Mouse (Mus musculus) embryonic stem cell, embryonic (primary cell): Measurements from ENCODE around the gene Il11ra1.
"Not testable (repeated sequence)": the region's sequence is repeated elsewhere in the genome, so short reads cannot be mapped to it uniquely, and the experiment has no call there.

Experiments used
- CTCF ChIA-PET, 4 experiments: fragments of 300-600 bp in 2 of 4; fragments of 350-600 bp in 2 of 4; sonication (Branson Sonifier 250); formaldehyde crosslinking; loops; one replicate each; lab custom pipeline; 2022; ENCODE audit warnings: inconsistent platforms in 2 of 4; lab: Charles Lee
- POLR2A ChIA-PET, 4 experiments: fragments of 300-600 bp in 2 of 4; fragments of 350-600 bp in 2 of 4; sonication (Branson Sonifier 250); formaldehyde crosslinking; loops; one replicate each; lab custom pipeline; 2022; ENCODE audit warnings: antibody characterized with exemption in 4 of 4, inconsistent platforms in 1 of 4; lab: Charles Lee

Il11ra1 gene

GRCm38 (mm10) chr4:41754797-41755337 is 55.1 kb downstream of the Il11ra1 start, which contains the start of gene Galt:
Galt (plus strand) TSS chr4:41755228.
- POLR2A ChIA-PET: interaction anchor here in 3 of 4 experiments (0.6 to 5.8 kb wide), 14 partner anchors 9 to 345 kb away, joined by 3 to 37 read pairs (median 4); partner anchors contain the start of genes Arid3c (in 1 of the 3), Fam219a (in 1 of the 3) and Rpp25l (in 1 of the 3)
- CTCF ChIA-PET: interaction anchor here in 3 of 4 experiments (1.0 to 2.0 kb wide), 8 partner anchors 14 to 185 kb away, joined by 3 to 8 read pairs (median 4); partner anchors contain the start of genes Dnaic1 (in 1 of the 3) and Fam219a (in 1 of the 3)

DNA sequence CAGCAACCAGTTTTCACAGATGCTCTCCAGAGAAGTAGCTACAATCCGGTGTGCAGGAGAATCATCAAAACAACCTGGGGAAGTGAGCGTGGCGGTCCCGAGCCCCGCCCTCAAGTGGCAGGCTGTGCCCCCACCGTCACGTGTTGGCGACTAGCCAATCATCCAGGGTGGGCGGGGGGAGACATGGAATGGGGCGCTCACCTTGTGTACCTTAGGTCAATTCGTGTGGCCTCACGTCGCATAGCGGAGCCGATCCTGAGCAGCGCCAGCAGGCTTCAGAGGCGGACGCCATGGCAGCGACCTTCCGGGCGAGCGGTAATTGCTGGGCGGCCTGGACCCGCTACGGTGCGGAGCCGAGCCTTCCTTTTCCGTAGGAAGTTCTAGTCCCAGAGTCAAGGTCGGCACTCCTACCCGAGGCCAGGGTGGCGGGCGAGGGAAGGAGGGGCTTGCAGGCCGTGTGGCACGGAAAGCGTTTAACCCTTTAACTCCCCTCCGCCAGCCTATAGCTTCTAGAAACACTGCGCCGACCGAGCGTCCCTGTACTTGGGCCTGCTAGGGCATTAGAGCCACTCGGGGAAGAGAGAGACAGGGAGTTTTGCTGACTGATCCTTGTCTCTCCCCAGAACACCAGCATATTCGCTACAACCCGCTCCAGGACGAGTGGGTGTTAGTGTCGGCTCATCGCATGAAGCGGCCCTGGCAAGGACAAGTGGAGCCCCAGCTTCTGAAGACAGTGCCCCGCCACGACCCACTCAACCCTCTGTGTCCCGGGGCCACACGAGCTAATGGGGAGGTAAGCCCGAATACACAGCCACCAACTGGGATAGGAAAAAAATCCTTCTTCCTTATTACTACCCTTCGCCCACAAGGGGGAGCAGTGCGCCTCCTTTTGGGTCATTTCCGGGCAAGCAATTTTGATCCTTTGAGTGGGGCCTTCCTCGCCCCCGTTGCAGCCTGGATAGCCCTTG is 55.8 kb downstream of the Il11ra1 start, which contains the start of gene Sigmar1:
Gene Sigmar1, minus strand, starts transcription at position 820 of the 968 bp plus-strand sequence.
- CTCF ChIA-PET: interaction anchor here in 3 of 4 experiments (0.5 to 2.0 kb wide), 9 partner anchors 14 to 627 kb away, joined by 3 to 6 read pairs (median 4); partner anchors contain the start of genes Dnaic1 (in 1 of the 3) and Fam219a (in 1 of the 3)
- POLR2A ChIA-PET: interaction anchor here in 3 of 4 experiments (0.6 to 5.8 kb wide), 18 partner anchors 9 to 1195 kb away, joined by 3 to 37 read pairs (median 4); partner anchors contain the start of genes Fam219a (in 2 of the 3), Arid3c (in 1 of the 3), Dnaic1 (in 1 of the 3) and Rpp25l (in 1 of the 3)

- ChIA-PET CTCF (interaction anchor here in 3 of 4 experiments (0.5 to 2.0 kb wide), 4 partner anchors 15 to 235 kb away, joined by 4 to 6 read pairs (median 5); no protein-coding TSS in a partner anchor), POLR2A (interaction anchor here in 3 of 4 experiments (0.6 to 5.8 kb wide), 6 partner anchors 14 to 258 kb away, joined by 3 to 37 read pairs (median 7); partner anchors contain the start of gene Rpp25l (in 1 of the 3))
These were observed 56.7 kb downstream of the Il11ra1 start for GRCm38 (mm10) chr4:41756440-41756839.

DNA sequence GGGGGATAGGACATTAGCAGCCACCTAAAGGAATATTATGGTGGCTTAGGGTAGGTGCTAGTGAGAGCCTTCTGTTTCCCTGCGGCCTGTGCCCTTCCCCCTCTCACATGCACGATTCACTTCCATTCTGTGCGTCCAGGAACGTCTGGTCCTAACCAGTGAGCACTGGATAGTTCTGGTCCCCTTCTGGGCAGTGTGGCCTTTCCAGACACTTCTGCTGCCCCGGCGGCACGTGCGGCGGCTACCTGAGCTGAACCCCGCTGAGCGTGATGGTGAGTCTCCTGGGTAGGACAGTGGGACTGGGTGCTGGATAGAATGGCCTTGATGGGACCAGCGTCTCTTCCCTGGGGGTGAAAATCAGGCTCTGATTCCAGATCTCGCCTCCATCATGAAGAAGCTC is 57.5 kb downstream of the Il11ra1 start:
- CTCF ChIA-PET: interaction anchor here in 1 of 4 experiments (1.3 to 1.9 kb wide), 2 partner anchors 16 to 254 kb away, joined by 3 to 5 read pairs; partner anchors contain the start of gene AI464131
- POLR2A ChIA-PET: interaction anchor here in 3 of 4 experiments (0.6 to 5.8 kb wide), 4 partner anchors 16 to 253 kb away, joined by 3 to 37 read pairs (median 5); no protein-coding TSS in a partner anchor

- POLR2A ChIA-PET: interaction anchor here in 2 of 4 experiments (1.3 to 5.8 kb wide), 3 partner anchors 16 to 19 kb away, joined by 5 to 37 read pairs (median 5); no protein-coding TSS in a partner anchor
- CTCF ChIA-PET: interaction anchor here in 1 of 4 experiments (1.3 to 1.9 kb wide), 2 partner anchors 16 to 255 kb away, joined by 3 to 5 read pairs; partner anchors contain the start of gene AI464131
These were observed 58.2 kb downstream of the Il11ra1 start for GRCm38 (mm10) chr4:41758021-41758420.

DNA sequence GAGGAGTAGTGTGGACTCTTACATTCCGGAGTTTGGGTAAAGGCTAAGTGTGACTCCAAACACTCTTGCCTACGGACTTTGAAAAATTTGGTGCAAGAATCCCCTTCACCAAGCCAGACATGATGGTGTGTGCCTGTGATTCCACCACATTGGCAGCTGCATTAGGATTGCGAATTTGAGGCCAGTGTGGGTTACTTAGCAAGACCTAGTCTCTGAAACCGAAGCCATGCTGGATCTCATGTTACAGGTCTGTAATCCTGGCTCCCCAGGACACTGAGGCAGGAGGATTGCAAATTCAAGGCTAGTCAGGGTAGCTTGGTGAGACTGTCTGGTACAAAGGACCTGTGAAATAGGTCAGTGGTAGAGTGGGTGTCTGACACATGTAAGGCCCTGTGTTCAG is 58.9 kb downstream of the Il11ra1 start:
- POLR2A ChIA-PET: interaction anchor here in 1 of 4 experiments (1.9 kb wide), 1 partner anchor 17 kb away, joined by 5 read pairs; no protein-coding TSS in a partner anchor
- CTCF ChIA-PET: no interaction called here

GRCm38 (mm10) chr4:41759206-41759605 is 59.4 kb downstream of the Il11ra1 start:
- ChIA-PET CTCF (no interaction called here), POLR2A (interaction anchor here in 1 of 4 experiments (1.9 kb wide), 1 partner anchor 17 kb away, joined by 5 read pairs; no protein-coding TSS in a partner anchor)

- ChIA-PET POLR2A (no interaction called here), CTCF (no interaction called here)
These were observed 60.0 kb downstream of the Il11ra1 start for GRCm38 (mm10) chr4:41759656-41760287.

- CTCF ChIA-PET: no interaction called here
- POLR2A ChIA-PET: no interaction called here
These were observed 60.5 kb downstream of the Il11ra1 start for GRCm38 (mm10) chr4:41760288-41760721.

DNA sequence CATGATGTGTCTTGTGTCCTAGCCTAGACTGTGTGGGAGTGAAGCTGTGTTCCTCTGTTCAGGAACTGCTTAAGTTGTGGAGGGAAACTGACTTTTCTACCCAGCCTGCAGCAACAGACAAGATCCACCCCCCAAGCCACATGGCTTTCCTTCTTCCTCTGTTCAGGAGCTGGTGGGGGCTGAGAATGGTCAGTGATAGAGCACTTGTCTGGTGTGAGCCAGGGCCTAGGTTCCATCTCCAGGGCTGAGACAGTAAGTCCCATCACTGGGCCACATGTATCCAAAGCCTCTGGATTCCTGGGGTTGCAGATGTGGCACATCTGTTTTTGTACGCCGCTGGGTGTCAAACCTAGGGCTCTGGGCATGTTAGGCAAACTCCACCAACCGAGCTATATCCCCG is 61.1 kb downstream of the Il11ra1 start:
- POLR2A ChIA-PET: no interaction called here
- CTCF ChIA-PET: no interaction called here

GRCm38 (mm10) chr4:41761680-41762079 is 61.9 kb downstream of the Il11ra1 start:
- ChIA-PET POLR2A (interaction anchor here in 1 of 4 experiments (0.6 kb wide), 1 partner anchor 95 kb away, joined by 4 read pairs; no protein-coding TSS in a partner anchor), CTCF (no interaction called here)

DNA sequence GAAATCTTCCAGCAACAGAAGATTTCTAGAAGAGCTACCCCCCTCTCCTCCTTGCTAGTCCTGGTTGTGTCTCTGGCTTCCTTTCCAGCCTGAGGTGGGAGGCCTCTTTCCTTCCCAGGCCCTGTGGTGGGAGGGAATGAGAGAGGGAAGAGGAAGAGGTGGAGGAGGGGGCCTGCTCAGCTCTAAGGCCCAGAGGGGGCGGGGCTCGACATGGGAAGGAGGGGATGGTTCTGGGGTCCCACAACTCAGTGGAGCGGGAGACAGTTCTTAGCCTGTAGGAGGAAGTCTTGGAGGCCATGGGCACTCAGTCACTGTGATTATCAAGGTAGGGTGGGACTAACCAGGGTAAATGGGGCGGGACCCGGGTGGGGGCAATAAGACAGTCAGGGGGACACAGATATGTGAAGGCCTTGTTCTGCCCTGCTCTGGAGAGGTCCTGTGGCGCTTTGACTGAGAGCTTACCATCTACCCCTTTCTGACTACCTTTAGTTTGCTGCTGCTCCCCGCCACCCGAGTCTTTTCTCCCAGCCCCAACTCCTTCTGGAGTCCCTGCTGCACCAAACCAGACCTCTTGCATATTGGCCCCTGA is 62.4 kb downstream of the Il11ra1 start:
- CTCF ChIA-PET: no interaction called here
- POLR2A ChIA-PET: no interaction called here

DNA sequence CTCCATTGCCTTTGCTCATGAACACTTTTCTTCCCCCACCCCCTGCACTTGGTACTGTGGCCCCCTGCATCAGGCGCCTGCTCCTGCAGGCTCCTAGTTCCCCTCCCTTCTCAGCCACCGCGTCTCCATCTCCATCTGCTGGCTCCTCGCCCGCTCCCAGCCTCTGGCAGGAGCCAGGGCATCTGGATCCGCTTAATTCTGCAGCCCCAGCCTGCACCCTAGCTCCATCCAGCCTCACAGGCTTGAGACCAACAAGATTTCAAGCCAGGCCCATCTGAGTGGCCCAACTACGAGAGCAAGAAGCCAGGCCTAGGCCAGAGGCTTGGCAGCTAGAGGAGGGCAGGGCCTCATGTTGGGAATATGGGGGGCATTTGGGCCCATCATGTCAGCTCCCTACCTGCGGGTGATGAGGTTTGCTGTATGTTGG is 62.9 kb downstream of the Il11ra1 start:
- POLR2A ChIA-PET: not testable (repeated sequence)

GRCm38 (mm10) chr4:41763176-41763575 is 63.4 kb downstream of the Il11ra1 start:
- CTCF ChIA-PET, POLR2A ChIA-PET: not testable (repeated sequence)

More for the DNA sequence above, 62.9 kb downstream of the Il11ra1 start:
- CTCF ChIA-PET: not testable (repeated sequence)

GRCm38 (mm10) chr4:41767301-41767700 is 67.5 kb downstream of the Il11ra1 start:
- CTCF ChIA-PET, POLR2A ChIA-PET: not testable (repeated sequence)

DNA sequence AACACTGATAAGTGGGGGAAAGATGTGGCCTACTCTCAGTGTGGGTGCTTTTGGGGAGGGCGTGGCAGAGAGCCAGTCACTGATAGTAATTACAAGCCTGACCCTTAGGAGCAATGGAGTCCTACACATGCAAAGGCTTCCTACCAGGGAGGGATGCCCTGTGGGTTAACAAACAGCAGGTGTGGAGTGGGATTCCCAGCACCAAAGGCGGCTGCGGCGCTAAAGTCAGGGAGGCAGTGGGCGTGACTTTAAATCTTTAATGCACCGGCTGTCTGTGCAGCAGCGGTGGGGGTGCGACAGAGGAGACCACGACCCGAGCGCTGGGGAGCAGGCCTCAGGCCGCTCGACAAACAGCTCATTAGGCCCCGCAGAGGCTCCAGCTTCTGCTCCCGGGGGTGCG is 73.2 kb downstream of the Il11ra1 start:
- CTCF ChIA-PET, POLR2A ChIA-PET: not testable (repeated sequence)

DNA sequence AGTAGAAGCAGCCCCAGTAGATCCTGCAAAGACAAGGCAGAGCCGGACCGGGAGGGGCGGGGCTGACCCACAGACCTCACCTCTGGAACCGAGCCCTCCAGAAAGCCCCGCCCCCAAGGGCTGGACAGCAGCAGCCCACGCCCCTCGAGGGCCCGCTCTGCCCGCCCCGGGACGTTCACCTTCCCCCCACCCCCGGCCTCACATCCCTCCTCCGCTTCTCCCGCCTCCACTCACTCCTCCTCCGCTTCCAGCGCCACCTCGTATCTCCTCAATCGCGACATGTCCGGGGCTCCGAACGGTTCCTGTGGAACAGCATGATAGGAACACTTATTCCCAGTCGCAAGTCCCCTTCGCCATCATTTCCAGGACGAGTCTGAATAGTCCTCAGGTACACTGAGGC is 73.7 kb downstream of the Il11ra1 start:
- POLR2A ChIA-PET: not testable (repeated sequence)

More for the DNA sequence above, 73.7 kb downstream of the Il11ra1 start:
- CTCF ChIA-PET: not testable (repeated sequence)
